Mouse (Mus musculus) limb, embryonic 10.5 days (tissue): ENCODE measurements around the gene Ift27. TPM values are rescaled to one million over a fixed set of nuclear protein-coding genes. Genes with fewer than 3 reads are reported as not detected.

Experiments
- DNase-seq: peaks from one replicate; pipeline ENCODE4 v3.0.0-alpha.2; 2017; ENCODE audit warnings: low spot score
- H3K27ac ChIP-seq: fragments of 300-500 bp; sonication (generic); 2 replicates; pipeline ENCODE4 v1.5.1; 2016; ENCODE audit warnings: mild to moderate bottlenecking
- H3K27me3 ChIP-seq: fragments of 300-500 bp; sonication (generic); 2 replicates; pipeline ENCODE4 v1.6.1; 2016; ENCODE audit warnings: low read depth, mild to moderate bottlenecking; ENCODE audit not compliant: poor library complexity, severe bottlenecking
- H3K36me3 ChIP-seq: fragments of 300-500 bp; sonication (generic); 2 replicates; pipeline ENCODE4 v1.6.1; 2016; ENCODE audit warnings: mild to moderate bottlenecking, moderate library complexity
- H3K4me1 ChIP-seq: fragments of 300-500 bp; sonication (generic); 2 replicates; pipeline ENCODE4 v1.6.1; 2016
- H3K4me3 ChIP-seq: fragments of 300-500 bp; sonication (generic); 2 replicates; pipeline ENCODE4 v1.5.1; 2016; ENCODE audit warnings: mild to moderate bottlenecking, moderate library complexity
- H3K9me3 ChIP-seq: fragments of 300-500 bp; sonication (generic); replicated peaks from 2 replicates; pipeline ENCODE4 v1.6.1; 2016; ENCODE audit warnings: mild to moderate bottlenecking
- whole genome bisulfite sequencing: fragments of 180-500 bp; shearing (Covaris S2); methylation state at CpG from one replicate; pipeline ENCODE4 v1.1.7; 2016; 5-methylcytosine and 5-hydroxymethylcytosine counted together
- polyA plus RNA-seq: library from polyadenylated mRNA; unstranded; fragments of >200 nt; fragmentation: Nextera tagmentation; extraction: Ambion mirVana; gene quantifications from 2 replicates; pipeline ENCODE4 v1.2.1, GENCODE M21; 2016

The Ift27 gene
- polyA plus RNA-seq, 1 experiment from 2014 or later, result 121 TPM

DNA sequence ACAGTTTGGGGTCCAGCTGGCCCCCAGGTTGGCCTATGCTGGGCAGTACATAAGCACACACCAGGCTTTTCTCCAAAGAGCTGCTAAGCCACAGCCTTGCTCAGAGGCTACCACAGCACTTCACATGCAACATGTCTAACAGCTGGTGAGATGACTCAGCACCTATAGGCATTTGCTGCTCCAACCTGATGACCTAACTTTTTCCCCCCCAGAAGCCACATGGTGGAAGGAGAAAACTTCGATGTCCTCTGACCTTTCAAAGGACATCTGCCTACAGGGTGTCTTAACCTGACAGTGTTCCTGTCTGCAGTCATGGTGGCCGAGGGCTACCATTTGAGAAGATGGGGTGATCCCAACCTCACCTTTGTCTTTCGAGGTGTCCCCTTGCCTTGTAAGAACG lies 11.7 kb upstream of the Ift27 start:
- H3K36me3 ChIP-seq, result no peaks in the 10 kb centered on the region
- peaks cover 38% of the 10 kb centered on the region for H3K27me3 ChIP-seq
- peaks cover 10% of the 10 kb centered on the region; the same call in 1 of the 2 replicates for H3K4me1 ChIP-seq
- H3K9me3 ChIP-seq, result no peaks in the 10 kb centered on the region
- WGBS, result 88% methylated on average over 4 of the region's 4 CpGs
- no peak for DNase-seq
- H3K4me3 ChIP-seq, result no peak overlapping the region
- H3K27ac ChIP-seq, result no peak overlapping the region

DNA sequence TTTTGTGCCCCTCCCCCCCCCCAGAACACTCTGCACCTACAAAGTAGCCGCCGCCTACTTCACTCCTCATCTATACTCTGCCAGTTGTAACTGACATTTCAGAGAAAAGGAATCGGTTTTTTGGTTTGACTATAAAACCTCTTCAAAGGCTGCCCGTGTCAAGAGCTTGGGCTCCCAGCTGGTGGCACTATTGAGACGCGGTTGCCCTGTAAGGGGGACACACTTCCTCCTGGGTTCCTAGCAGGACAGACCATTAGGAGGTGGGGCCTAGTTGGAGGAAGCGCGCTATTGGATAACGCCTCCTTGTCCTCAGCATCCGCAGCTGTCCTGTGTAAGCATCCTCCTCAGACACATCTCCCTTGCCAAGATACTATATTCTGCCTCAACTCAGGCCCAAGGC lies 10.9 kb upstream of the Ift27 start:
- peak; percentile 51 for DNase-seq
- H3K27ac ChIP-seq, result no peak overlapping the region
- WGBS, result 2% methylated on average over 10 of the region's 10 CpGs
- peaks cover 10% of the 10 kb centered on the region; the same call in 1 of the 2 replicates for H3K4me1 ChIP-seq
- H3K27me3 ChIP-seq, result peaks cover 43% of the 10 kb centered on the region
- no peaks in the 10 kb centered on the region for H3K36me3 ChIP-seq
- H3K9me3 ChIP-seq, result no peaks in the 10 kb centered on the region
- peak overlapping the region; percentile 17; the same call in 1 of the 2 replicates for H3K4me3 ChIP-seq

DNA sequence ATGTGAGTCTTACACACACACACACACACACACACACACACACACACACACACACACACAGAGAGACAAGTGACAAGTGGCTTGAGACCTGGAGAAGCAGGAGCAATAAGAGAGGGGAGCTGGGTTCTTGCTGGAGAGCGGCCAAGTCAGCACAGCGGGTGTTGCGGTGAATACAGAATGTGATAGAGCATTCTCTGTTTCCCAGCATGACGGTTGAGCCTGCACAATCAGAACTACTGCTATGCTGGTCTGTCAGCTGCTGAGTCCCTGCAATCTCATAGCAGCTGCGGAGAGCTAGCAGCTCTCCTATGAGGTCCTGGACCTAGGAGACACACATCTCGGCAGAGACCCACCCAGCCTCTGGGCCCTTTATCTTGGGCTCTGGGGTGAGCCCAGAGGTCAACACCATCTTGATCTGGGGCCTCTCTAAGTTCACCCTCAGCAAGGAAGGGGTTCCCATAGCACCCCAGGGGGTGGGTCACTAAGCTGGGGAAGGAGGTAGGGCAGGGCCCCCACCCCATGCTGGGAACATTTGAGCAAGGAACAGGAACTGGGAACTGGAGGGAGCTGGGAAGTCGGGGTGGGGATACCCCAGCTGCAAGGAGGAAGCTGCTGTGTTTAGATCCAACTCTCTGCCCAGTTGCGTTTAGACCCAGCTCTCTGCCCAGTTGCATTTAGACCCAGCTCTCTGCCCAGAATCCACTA lies 7.9 kb upstream of the Ift27 start:
- no peak overlapping the region for H3K27ac ChIP-seq
- no peak for DNase-seq
- peaks cover 44% of the 10 kb centered on the region for H3K27me3 ChIP-seq
- H3K9me3 ChIP-seq, result no peaks in the 10 kb centered on the region
- 61% methylated on average over 8 of the region's 8 CpGs for WGBS
- peaks cover 20% of the 10 kb centered on the region for H3K4me1 ChIP-seq
- H3K4me3 ChIP-seq, result no peak overlapping the region
- H3K36me3 ChIP-seq, result no peaks in the 10 kb centered on the region

DNA sequence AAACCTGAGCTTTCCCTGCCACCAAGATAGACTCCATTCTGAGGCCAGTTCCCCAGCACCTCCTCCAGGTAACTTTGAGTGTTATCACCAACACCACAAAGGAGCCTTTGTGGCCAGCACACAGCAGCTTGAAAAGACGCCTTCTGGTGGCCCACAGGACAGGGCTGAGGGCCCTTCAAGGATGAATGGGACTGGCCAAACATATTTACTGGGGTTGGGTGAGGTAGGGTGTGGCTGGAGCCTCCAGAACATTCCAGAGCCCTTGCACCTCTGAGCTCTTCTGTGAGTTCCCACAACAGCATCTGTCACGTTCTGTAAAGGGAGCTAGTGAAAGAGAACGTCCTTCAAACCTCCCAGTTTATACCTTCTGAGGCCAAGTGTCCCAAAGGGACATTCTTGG lies 5.9 kb upstream of the Ift27 start:
- no peak overlapping the region for H3K4me3 ChIP-seq
- peaks cover 44% of the 10 kb centered on the region for H3K27me3 ChIP-seq
- H3K36me3 ChIP-seq, result no peaks in the 10 kb centered on the region
- 77% methylated on average over 3 of the region's 3 CpGs for WGBS
- peaks cover 18% of the 10 kb centered on the region for H3K4me1 ChIP-seq
- no peak overlapping the region for H3K27ac ChIP-seq
- no peaks in the 10 kb centered on the region for H3K9me3 ChIP-seq
- DNase-seq, result no peak

DNA sequence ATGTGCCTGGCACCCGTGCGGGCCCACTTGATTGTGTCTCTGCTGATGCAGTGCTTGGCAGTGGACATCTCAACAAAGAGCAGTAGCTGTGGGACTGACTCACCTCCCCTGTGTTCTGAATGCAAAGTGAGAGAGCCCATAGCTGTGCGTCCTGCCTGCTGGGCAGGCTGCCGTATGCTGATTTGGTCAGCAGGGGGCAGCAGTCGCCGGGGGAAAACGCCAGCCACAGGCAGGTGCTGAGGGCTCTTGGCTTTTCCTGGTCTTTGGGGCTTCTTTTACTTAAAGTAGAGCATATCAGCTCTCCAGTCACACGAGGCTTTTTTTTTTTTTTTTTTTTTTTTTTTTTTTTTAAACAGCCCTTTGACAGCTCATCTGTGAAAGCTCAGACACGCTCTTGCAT lies 4.5 kb upstream of the Ift27 start:
- H3K9me3 ChIP-seq, result no peaks in the 10 kb centered on the region
- H3K27ac ChIP-seq, result no peak overlapping the region
- H3K4me3 ChIP-seq, result 0 out of 2 replicates have a peak overlapping the region, but pooled peaks have one; percentile 4
- DNase-seq, result peak; percentile 86
- WGBS, result 8% methylated on average over 9 of the region's 9 CpGs
- H3K27me3 ChIP-seq, result peaks cover 31% of the 10 kb centered on the region
- no peaks in the 10 kb centered on the region for H3K36me3 ChIP-seq
- H3K4me1 ChIP-seq, result peaks cover 20% of the 10 kb centered on the region

DNA sequence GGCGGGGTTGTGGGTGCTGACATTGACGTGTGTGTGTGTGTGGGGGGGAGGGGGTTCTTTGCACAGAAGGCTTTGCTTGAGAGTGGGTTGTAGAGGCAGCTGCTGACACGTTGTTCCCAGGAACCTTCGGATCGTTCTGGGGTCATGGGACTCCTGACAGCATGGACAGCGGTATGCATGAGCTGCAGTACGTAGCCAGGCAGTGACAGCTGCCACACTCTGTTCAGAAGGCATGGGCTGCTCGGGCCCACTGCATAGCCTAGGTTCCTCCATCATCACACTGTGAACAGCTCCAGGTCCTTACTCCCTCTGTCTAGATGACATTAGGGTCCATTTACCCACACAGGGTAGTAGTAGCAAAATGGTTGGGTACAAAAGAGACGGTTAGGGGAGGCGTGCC lies 3.4 kb upstream of the Ift27 start:
- DNase-seq, result no peak
- no peak overlapping the region for H3K4me3 ChIP-seq
- 76% methylated on average over 10 of the region's 10 CpGs for WGBS
- H3K4me1 ChIP-seq, result peaks cover 31% of the 10 kb centered on the region
- peaks cover 21% of the 10 kb centered on the region for H3K27me3 ChIP-seq
- no peak overlapping the region for H3K27ac ChIP-seq
- H3K9me3 ChIP-seq, result no peaks in the 10 kb centered on the region
- H3K36me3 ChIP-seq, result no peaks in the 10 kb centered on the region

DNA sequence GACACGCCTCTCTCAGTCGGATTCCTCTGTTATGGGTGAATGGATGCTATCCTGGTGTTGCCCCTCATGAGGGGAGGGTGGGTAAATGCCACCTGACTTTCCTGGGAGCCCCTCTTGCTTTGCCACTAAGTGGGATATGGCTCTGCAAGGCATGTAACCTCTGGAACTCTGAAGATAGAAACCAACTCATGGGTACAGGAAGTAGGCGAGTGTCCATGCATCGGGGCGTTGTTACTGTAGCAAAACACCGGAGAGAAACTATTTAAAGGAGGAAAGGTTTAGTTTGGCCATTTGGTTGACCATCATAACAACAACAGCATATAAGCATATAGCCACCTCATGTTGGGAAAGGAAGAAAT lies 959 bp upstream of the Ift27 start:
- Histone ChIP-seq H3K27ac (peak overlapping the region; percentile 87), H3K36me3 (no peaks in the 10 kb centered on the region), H3K4me3 (peak overlapping the region; percentile 62), H3K4me1 (peaks cover 33% of the 10 kb centered on the region), H3K9me3 (no peaks in the 10 kb centered on the region), H3K27me3 (0 out of 2 replicates have a peak, but pooled peaks cover under 1% of the 10 kb centered on the region)
- peak; percentile 33 for DNase-seq
- 85% methylated on average over 6 of the region's 6 CpGs for WGBS

DNA sequence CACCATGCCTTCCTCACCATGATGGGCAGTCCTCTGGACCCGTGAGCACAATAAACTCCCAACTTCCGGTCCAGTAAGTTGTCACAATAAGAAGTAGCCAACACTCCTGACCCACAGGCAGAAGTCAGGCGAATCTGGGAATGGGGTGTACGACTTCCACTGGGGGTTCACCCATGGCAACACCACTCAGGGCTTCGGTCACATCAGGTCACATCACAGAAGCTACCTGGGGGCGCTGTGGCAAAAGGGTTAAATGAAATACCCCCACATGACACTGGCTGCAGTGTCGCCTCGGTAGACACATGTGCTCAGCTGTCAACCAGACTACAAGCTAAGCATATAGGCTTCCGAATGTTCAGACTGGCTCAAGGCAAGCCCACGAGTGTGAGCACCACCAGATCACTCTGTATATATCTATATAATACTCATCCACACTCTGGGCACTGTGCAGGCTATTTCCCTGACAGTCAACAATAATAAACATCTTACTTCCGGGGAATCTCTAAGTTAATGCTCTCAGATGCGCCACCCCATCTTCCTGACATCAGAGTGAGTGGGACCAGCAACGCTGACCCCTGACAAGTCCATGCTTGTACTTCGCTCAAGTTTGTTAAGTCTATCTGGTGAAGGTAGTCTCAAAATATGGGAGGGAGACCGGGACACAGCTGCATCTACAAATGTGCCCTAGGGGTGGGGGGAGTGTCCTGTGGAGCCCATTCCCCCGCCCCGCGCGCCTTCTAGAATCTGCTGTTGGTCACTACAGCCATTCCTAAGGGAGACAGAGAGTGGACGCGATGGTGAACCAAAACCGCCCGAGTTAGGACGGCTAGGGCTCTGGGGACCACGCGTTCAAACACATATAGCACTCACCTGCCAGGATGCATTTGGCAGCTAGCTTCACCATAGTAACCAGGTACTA lies 749 bp downstream of the Ift27 start:
- Histone ChIP-seq H3K27ac (peak overlapping the region; percentile 85), H3K4me1 (peaks cover 33% of the 10 kb centered on the region), H3K9me3 (no peaks in the 10 kb centered on the region), H3K36me3 (no peaks in the 10 kb centered on the region), H3K4me3 (peak overlapping the region; percentile 62), H3K27me3 (no peaks in the 10 kb centered on the region)
- WGBS, result 30% methylated on average over 26 of the region's 26 CpGs
- DNase-seq, result no peak

DNA sequence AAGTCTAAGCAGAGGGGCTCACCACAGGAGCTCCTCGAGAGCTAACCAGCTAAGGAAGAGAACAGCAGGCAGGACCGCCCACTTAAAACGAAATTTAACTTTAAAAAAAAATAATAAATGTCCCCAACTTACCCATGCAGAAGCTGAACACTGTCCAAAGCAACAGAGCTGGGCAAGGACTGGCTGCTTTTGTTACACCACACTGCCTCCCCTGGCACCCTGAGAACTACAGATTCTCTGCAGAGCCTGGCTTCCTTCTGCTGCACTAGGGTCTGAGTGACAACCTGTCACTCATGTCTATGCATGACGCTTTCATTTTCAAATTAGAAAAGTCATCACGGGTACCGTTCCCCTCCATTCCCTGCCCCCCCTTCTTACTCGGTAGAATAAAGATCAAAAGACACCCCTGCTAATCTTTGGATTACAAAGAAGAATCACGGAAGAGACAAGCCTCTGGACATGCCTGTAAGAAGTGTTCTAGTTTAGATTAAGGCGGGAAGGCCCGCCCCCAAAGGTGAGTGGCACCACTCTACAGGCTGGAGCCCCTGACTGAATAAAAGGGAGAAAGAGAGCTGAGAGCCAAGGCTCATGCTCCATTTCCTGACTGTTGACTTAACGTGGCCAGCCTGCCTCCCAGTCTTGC lies 1.5 kb downstream of the Ift27 start:
- Histone ChIP-seq H3K9me3 (no peaks in the 10 kb centered on the region), H3K27me3 (no peaks in the 10 kb centered on the region), H3K27ac (no peak overlapping the region), H3K4me3 (peak overlapping the region; percentile 62), H3K4me1 (peaks cover 28% of the 10 kb centered on the region), H3K36me3 (peaks cover 7% of the 10 kb centered on the region)
- 86% methylated on average over 11 of the region's 11 CpGs for WGBS
- no peak for DNase-seq

DNA sequence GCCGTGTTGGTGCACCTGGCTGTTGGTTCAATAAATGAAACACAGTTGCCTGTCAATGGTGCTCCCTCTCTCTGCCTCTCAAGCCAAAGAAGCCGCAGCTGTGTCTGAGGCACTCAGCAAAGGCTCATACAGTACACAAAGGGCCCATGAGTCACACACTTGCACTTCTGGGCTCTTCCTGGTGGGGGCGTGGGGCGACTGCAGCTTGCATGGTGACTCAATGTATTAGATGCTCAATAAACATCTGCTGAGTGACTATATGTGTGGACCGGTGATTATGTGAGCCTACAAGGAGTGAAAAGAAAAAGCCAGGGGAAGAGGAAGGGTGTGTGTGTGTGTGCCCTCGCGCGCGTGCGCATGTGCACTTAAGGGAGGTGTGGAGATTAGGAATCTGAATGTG lies 2.3 kb downstream of the Ift27 start:
- H3K36me3 ChIP-seq, result peaks cover 14% of the 10 kb centered on the region
- WGBS, result 95% methylated on average over 10 of the region's 10 CpGs
- no peaks in the 10 kb centered on the region for H3K9me3 ChIP-seq
- DNase-seq, result no peak
- no peaks in the 10 kb centered on the region for H3K27me3 ChIP-seq
- no peak overlapping the region for H3K27ac ChIP-seq
- no peak overlapping the region for H3K4me3 ChIP-seq
- peaks cover 25% of the 10 kb centered on the region for H3K4me1 ChIP-seq

DNA sequence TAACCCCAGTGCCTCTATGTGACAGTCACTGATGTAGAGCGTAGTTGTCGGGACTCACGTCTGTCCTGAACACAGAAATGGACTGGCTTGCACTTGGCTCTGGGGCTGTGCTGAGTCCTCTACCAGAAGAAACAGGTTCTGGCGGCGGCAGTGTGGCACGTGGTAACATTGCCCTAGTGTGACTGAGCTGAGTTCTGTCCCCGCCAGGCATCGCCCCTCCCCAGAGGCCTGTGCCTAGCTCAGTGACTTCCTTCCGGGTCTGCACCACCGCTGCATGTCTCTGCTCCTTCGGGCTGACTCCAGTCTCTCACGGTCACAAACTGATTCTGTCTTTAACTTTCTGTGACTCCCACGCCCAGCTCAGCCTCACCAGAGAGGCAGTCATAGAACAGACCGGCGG lies 3.2 kb downstream of the Ift27 start:
- Histone ChIP-seq H3K27ac (no peak overlapping the region), H3K27me3 (no peaks in the 10 kb centered on the region), H3K36me3 (peaks cover 24% of the 10 kb centered on the region), H3K9me3 (no peaks in the 10 kb centered on the region), H3K4me3 (no peak overlapping the region), H3K4me1 (peaks cover 25% of the 10 kb centered on the region)
- WGBS, result 92% methylated on average over 15 of the region's 15 CpGs
- no peak for DNase-seq

DNA sequence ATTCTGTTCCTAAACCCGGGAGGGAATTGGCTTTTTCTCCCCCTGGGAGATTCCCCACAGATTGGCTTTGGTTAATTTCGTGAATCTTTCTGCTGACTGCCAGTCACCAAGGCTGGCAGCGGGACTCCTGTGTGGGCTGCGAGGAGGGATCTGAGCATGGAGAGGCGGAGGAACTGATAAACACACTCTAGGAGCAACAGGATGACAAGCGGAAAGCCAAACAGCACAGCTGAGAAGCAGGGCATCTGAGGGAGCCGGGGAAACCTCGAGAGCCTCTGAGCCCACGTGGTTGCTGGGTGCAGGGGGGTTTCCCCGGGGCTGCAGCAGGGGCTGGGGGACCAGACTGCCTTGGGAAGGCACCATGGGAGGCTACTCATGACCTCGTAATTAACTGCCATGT lies 4.3 kb downstream of the Ift27 start:
- H3K36me3 ChIP-seq, result peaks cover 35% of the 10 kb centered on the region
- peaks cover 22% of the 10 kb centered on the region for H3K4me1 ChIP-seq
- no peaks in the 10 kb centered on the region for H3K27me3 ChIP-seq
- no peak for DNase-seq
- no peak overlapping the region for H3K4me3 ChIP-seq
- 87% methylated on average over 11 of the region's 11 CpGs for WGBS
- no peaks in the 10 kb centered on the region for H3K9me3 ChIP-seq
- no peak overlapping the region for H3K27ac ChIP-seq

DNA sequence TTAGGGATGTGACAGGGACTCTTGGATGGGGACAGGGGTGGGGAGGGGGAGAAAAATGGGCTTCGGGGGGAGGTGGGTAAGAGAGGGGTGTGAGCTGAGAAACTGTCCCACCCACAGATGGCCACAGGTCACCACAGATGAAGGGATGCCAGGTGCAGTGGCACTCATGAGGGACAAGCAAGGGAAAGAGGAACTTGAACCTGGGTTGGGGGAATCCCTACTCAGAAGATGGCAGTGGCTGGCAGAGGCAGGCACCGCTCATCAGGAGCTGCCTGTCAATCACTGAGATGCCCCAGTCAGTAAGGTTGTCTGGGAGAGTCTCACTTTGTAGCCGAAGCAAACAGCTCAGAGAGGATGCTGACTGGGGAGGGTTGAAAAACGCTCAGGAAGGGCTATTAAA lies 8.6 kb downstream of the Ift27 start:
- Histone ChIP-seq H3K4me1 (peaks cover 4% of the 10 kb centered on the region), H3K27me3 (no peaks in the 10 kb centered on the region), H3K36me3 (peaks cover 62% of the 10 kb centered on the region), H3K27ac (no peak overlapping the region), H3K9me3 (no peaks in the 10 kb centered on the region), H3K4me3 (no peak overlapping the region)
- DNase-seq, result no peak
- 84% methylated on average over 4 of the region's 4 CpGs for WGBS
